Mouse (Mus musculus): ENCODE measurements at regions not wholly inside any gene's neighbourhood (a gene's known extent, or its start where the extent isn't known, plus 50 kb on each side); places are given as distances from the start of the nearest gene placed in this dataset.
A peak's percentile ranks its signal among the peaks of the same experiment; 100 is the strongest.

- Histone ChIP-seq H3K4me2 (replicated peaks; ENCODE audit: low read depth, low read length) (no peak overlapping the region), H3K9me3 (ENCODE audit: low read length) (no peaks in the 10 kb centered on the region), H3K4me3 (ENCODE audit: low read depth, low read length) (no peak overlapping the region), H3K9ac (replicated peaks; ENCODE audit: low read depth) (no peak overlapping the region), H3K27ac (ENCODE audit: low read length) (no peak overlapping the region), H3K27me3 (replicated peaks; ENCODE audit: insufficient read depth, low read length) (no peaks in the 10 kb centered on the region), H3K36me3 (ENCODE audit: insufficient read depth, low read length) (no peaks in the 10 kb centered on the region), H3K4me1 (ENCODE audit: insufficient read depth, low read depth, low read length) (no peaks in the 10 kb centered on the region)
- WGBS = 35% methylated on average over 3 of the region's 3 CpGs
- no peak for ATAC-seq
- DNase-seq (ENCODE audit: low spot score) = no peak
- no peak for TF ChIP-seq EP300 (IDR thresholded peaks at IDR 0.05)
- TF ChIP-seq CTCF (IDR thresholded peaks at IDR 0.05) = no peak
Observed at GRCm38 (mm10) chr9:71058655-71059054, 106.6 kb upstream of the Lipc start.

- Histone ChIP-seq H3K27ac (ENCODE audit: low read length) (no peak overlapping the region), H3K9ac (replicated peaks; ENCODE audit: low read depth) (no peak overlapping the region), H3K4me2 (replicated peaks; ENCODE audit: low read depth, low read length) (no peak overlapping the region), H3K9me3 (ENCODE audit: low read length) (no peaks in the 10 kb centered on the region), H3K27me3 (replicated peaks; ENCODE audit: insufficient read depth, low read length) (no peaks in the 10 kb centered on the region), H3K4me3 (ENCODE audit: low read depth, low read length) (no peak overlapping the region), H3K4me1 (ENCODE audit: insufficient read depth, low read depth, low read length) (no peaks in the 10 kb centered on the region), H3K36me3 (ENCODE audit: insufficient read depth, low read length) (no peaks in the 10 kb centered on the region)
- TF ChIP-seq EP300 (IDR thresholded peaks at IDR 0.05) = no peak
- TF ChIP-seq CTCF (IDR thresholded peaks at IDR 0.05) = no peak
- WGBS = 61% methylated on average over 3 of the region's 3 CpGs
- DNase-seq (ENCODE audit: low spot score) (no peak), ATAC-seq (no peak)
Observed at GRCm38 (mm10) chr9:71056836-71057235, 104.8 kb upstream of the Lipc start.

DNA sequence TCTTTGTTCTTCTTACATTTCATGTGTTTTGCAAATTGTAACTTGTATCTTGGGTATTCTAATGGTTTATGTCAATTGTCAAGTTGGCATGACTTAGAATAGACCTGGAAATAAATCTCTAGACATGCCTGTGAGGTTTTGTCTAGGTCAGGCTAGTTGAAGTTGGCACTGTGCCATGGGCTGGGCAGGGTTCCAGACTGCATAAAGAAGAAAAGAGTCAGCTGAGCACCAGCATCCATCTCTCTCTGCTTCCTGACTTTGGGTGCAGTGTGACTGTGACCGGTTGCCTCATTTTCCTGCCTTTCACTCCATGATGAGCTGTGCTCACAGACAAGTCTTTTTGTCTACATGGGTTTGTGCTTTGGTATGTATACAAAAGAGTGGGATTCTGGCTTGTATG lies 91.9 kb upstream of the Lipc start:
- Histone ChIP-seq H3K9me3 (ENCODE audit: low read length) (no peaks in the 10 kb centered on the region), H3K36me3 (ENCODE audit: insufficient read depth, low read length) (no peaks in the 10 kb centered on the region), H3K4me2 (replicated peaks; ENCODE audit: low read depth, low read length) (no peak overlapping the region), H3K4me1 (ENCODE audit: insufficient read depth, low read depth, low read length) (no peaks in the 10 kb centered on the region), H3K27me3 (replicated peaks; ENCODE audit: insufficient read depth, low read length) (no peaks in the 10 kb centered on the region), H3K4me3 (ENCODE audit: low read depth, low read length) (no peak overlapping the region), H3K27ac (ENCODE audit: low read length) (no peak overlapping the region), H3K9ac (replicated peaks; ENCODE audit: low read depth) (no peak overlapping the region)
- TF ChIP-seq CTCF (IDR thresholded peaks at IDR 0.05) = no peak
- no peak for TF ChIP-seq EP300 (IDR thresholded peaks at IDR 0.05)
- WGBS = 24% methylated on average over 1 of the region's 1 CpGs
- peak; percentile 14 for DNase-seq (ENCODE audit: low spot score)
- no peak for ATAC-seq

- ATAC-seq = no peak
Observed at GRCm38 (mm10) chr9:71035286-71035685, 83.3 kb upstream of the Lipc start.

DNA sequence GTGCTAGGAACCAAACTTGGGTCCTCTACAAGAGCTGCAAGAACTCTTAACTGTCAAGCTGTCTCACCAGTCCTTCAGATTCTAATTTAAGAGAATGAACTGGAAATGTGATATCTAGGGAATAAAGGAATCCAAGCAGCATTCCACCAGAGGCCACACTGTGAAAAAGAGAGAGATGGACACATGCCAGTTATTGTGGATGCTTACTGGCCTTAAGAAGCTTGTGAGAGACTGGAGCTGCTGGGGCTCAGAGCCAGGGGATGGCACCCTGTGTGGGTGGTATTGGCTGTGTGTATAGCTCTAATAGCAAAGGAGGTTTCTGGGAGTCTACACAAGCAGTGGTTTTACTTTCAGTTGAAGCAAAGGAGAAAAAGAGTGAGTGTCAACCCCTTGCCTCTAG lies 80.1 kb upstream of the Lipc start:
- no peaks in the 10 kb centered on the region for H3K9me3 ChIP-seq (ENCODE audit: low read length)
- TF ChIP-seq EP300 (IDR thresholded peaks at IDR 0.05) (no peak), CTCF (IDR thresholded peaks at IDR 0.05) (no peak)
- no peak overlapping the region for H3K4me3 ChIP-seq (ENCODE audit: low read depth, low read length)
- DNase-seq (ENCODE audit: low spot score) (no peak), ATAC-seq (no peak)
- H3K4me2 ChIP-seq (replicated peaks; ENCODE audit: low read depth, low read length) = no peak overlapping the region
- no peaks in the 10 kb centered on the region for H3K27me3 ChIP-seq (replicated peaks; ENCODE audit: insufficient read depth, low read length)
- H3K4me1 ChIP-seq (ENCODE audit: insufficient read depth, low read depth, low read length) = no peaks in the 10 kb centered on the region
- no peaks in the 10 kb centered on the region for H3K36me3 ChIP-seq (ENCODE audit: insufficient read depth, low read length)
- no peak overlapping the region for H3K27ac ChIP-seq (ENCODE audit: low read length)
- H3K9ac ChIP-seq (replicated peaks; ENCODE audit: low read depth) = no peak overlapping the region

More at GRCm38 (mm10) chr9:71035286-71035685, 83.3 kb upstream of the Lipc start:
- no peak overlapping the region for H3K27ac ChIP-seq (ENCODE audit: low read length)
- H3K4me3 ChIP-seq (ENCODE audit: low read depth, low read length) = no peak overlapping the region
- no peak overlapping the region for H3K9ac ChIP-seq (replicated peaks; ENCODE audit: low read depth)
- no peak for DNase-seq (ENCODE audit: low spot score)
- no peaks in the 10 kb centered on the region for H3K4me1 ChIP-seq (ENCODE audit: insufficient read depth, low read depth, low read length)
- H3K4me2 ChIP-seq (replicated peaks; ENCODE audit: low read depth, low read length) = no peak overlapping the region
- H3K27me3 ChIP-seq (replicated peaks; ENCODE audit: insufficient read depth, low read length) = no peaks in the 10 kb centered on the region
- 53% methylated on average over 6 of the region's 6 CpGs for WGBS
- no peaks in the 10 kb centered on the region for H3K36me3 ChIP-seq (ENCODE audit: insufficient read depth, low read length)
- TF ChIP-seq CTCF (IDR thresholded peaks at IDR 0.05) = no peak
- no peaks in the 10 kb centered on the region for H3K9me3 ChIP-seq (ENCODE audit: low read length)

DNA sequence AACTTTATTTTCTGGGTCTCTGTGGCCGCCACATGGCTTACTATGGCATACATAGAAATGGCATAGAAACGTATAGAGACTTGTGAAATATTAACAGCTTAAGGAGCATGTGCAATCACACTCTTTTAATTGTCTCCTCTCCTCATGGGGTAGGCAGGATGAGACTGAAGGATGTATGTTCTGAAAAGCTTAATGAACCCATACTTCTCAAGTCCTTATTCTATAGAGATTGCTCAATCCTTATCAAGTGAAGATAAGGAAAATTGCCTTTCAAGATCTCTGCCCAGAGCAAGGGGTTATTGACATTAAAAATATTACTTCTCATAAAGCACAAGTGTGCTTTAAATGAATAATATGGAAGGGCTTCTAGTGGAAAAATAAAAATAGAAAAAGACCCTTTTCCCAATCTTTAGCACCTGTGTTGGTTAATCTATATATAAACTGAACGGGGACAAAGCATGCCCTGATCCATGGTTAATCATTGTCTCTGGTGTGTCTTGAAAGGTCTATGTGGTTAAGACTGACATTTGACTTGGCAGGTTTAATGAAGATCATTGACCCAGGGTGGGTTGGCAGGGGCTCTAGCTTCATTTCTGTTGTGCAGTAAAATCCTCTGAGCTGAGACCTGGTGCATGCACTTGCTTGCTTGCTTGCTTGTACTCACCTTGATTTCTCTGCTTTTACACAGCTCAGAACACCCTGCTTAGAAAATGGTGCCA lies 78.3 kb upstream of the Lipc start:
- H3K4me3 ChIP-seq (ENCODE audit: low read depth, low read length) = no peak overlapping the region
- H3K4me1 ChIP-seq (ENCODE audit: insufficient read depth, low read depth, low read length) = no peaks in the 10 kb centered on the region
- H3K4me2 ChIP-seq (replicated peaks; ENCODE audit: low read depth, low read length) = no peak overlapping the region
- no peak overlapping the region for H3K27ac ChIP-seq (ENCODE audit: low read length)
- DNase-seq (ENCODE audit: low spot score) (no peak), ATAC-seq (no peak)
- H3K36me3 ChIP-seq (ENCODE audit: insufficient read depth, low read length) = no peaks in the 10 kb centered on the region
- no peaks in the 10 kb centered on the region for H3K9me3 ChIP-seq (ENCODE audit: low read length)
- no peaks in the 10 kb centered on the region for H3K27me3 ChIP-seq (replicated peaks; ENCODE audit: insufficient read depth, low read length)
- no peak overlapping the region for H3K9ac ChIP-seq (replicated peaks; ENCODE audit: low read depth)
- TF ChIP-seq CTCF (IDR thresholded peaks at IDR 0.05) (no peak), EP300 (IDR thresholded peaks at IDR 0.05) (no peak)
- 40% methylated on average over 3 of the region's 3 CpGs for WGBS

GRCm38 (mm10) chr9:71028102-71028501 lies 76.1 kb upstream of the Lipc start:
- DNase-seq (ENCODE audit: low spot score) (no peak), ATAC-seq (no peak)
- TF ChIP-seq EP300 (IDR thresholded peaks at IDR 0.05) (no peak), CTCF (IDR thresholded peaks at IDR 0.05) (no peak)
- WGBS = 55% methylated on average over 2 of the region's 2 CpGs
- H3K36me3 ChIP-seq (ENCODE audit: insufficient read depth, low read length) = no peaks in the 10 kb centered on the region
- H3K4me3 ChIP-seq (ENCODE audit: low read depth, low read length) = no peak overlapping the region
- no peaks in the 10 kb centered on the region for H3K4me1 ChIP-seq (ENCODE audit: insufficient read depth, low read depth, low read length)
- no peak overlapping the region for H3K9ac ChIP-seq (replicated peaks; ENCODE audit: low read depth)
- no peaks in the 10 kb centered on the region for H3K27me3 ChIP-seq (replicated peaks; ENCODE audit: insufficient read depth, low read length)
- no peak overlapping the region for H3K27ac ChIP-seq (ENCODE audit: low read length)
- H3K9me3 ChIP-seq (ENCODE audit: low read length) = no peaks in the 10 kb centered on the region
- H3K4me2 ChIP-seq (replicated peaks; ENCODE audit: low read depth, low read length) = no peak overlapping the region

Data from lung, postnatal 0 days (tissue).